Mouse (Mus musculus): ENCODE results near the gene Itih5.

The Itih5 gene

DNA sequence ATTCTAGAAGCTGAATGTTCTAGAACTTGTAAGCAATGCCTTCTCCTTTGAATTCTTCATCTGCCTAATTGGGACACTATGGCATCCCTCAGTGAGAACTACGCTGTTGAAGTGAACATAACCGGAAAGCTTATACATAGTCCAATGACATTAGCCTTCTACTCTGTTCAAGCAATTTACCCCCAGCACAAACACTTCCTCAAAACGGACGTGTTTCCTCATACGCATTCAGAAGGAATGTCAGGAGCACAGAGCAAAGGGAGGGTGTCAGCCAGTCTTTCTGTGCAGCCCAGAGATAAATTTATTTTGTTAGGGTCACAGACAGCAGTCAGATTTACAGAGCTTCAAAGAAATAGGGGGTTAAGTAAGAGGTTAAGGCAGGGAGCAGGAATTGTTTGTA lies 108.0 kb downstream of the Itih5 start:
- no peak for DNase-seq (ENCODE audit: inconsistent ontology term)

- DNase-seq (ENCODE audit: inconsistent ontology term) = no peak
Observed at GRCm38 (mm10) chr2:10262722-10263121, 109.4 kb downstream of the Itih5 start.

DNA sequence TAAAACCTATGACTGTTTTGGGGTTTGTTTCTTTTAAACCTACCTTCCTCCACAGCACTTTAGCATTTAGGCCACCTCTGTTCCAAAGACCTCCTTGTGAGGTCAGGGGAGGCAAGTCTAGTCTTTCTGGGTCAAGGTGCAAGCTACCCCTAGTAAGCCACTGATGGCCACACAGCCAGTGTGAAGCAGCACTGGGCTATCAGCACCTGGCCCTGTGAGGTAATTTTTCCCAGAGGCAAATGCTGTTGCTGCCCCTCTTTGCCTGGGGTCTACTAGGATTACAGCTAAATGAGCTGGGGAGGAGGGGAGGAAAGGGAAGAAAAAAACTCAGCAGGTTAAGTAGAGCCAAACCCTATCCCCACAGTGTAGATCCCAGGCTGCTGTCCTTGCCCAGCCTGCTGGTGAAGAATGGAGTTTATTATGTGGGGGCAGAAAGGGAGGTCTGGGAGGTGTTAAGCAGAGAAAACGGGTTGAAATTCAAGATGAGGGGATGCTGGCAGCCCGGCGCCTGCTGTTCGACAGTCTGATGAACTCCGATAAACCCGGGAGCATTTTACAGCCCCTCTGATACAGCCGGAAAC lies 110.6 kb downstream of the Itih5 start:
- no peak for DNase-seq (ENCODE audit: inconsistent ontology term)

- DNase-seq (ENCODE audit: inconsistent ontology term) = no peak
Observed at GRCm38 (mm10) chr2:10265881-10266280, 112.5 kb downstream of the Itih5 start.

DNA sequence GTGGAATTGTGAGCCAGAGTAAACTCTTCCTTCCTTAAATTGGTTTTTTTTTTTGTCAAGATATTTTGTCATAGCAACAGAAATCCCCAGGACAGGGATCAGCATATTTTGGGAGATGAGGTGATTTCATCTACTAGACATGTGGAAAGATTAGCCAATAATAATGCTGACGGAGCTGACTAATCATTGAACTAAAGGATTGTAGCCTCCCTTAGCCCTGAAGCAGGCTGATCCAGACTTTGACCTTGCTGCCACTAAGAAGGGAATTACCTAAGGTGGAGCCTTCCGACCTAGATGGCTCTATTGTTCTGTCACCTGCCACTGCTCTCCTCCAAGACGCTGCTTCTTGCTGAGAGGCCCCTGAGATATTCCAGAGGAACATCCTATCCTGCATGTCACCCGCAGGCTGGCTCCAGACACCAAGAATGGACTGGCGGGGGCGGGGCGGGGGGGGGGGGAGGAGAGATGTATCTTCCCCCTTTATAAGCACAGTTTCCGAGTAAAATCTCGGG lies 119.3 kb downstream of the Itih5 start:
- no peak for DNase-seq (ENCODE audit: inconsistent ontology term)

GRCm38 (mm10) chr2:10273541-10274050 lies 120.2 kb downstream of the Itih5 start:
- peak; percentile 65 for DNase-seq (ENCODE audit: inconsistent ontology term)

GRCm38 (mm10) chr2:10276194-10276593 lies 122.8 kb downstream of the Itih5 start:
- no peak for DNase-seq (ENCODE audit: inconsistent ontology term)

DNA sequence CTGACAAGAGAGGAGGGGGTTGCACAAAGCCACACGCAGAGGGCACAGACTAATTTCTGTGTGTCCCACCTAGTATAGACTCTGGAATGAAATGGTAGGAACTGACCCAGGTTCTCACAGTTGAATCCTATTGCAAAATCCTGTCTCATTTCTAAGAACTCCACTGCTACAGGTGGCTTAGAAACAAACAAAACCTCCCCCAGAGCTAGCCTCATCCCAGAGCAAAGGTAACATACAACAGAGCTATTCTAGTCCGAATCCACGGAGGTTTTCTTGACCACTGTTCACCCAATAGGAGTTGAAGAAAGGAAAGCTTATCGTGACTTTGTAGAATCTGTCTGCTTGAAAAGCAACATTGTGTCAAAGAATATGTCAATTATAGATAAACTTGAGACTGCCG lies 130.3 kb downstream of the Itih5 start:
- no peak for DNase-seq (ENCODE audit: inconsistent ontology term)

- DNase-seq (ENCODE audit: inconsistent ontology term) = peak; percentile 79
Observed at GRCm38 (mm10) chr2:10284636-10285270, 131.4 kb downstream of the Itih5 start.

DNA sequence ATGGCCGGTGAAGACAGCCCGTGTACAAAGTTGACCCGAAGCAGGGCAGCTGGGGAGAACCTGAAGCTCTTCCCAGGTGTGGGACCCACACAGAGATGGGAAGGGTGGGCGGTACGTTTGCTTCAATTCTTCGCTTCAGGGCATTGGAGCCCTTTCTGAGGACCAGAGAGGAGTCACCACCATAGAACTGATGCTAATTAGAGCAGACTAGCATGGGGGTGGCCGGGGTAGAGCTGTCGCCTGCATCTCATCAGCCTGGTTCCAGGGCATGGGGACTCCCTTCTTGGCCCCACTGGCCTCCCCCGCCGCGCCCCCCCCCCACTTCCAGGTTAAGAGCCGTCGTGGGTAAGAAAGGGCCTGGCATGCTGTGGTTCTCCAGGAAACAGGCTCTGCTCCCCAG lies 132.6 kb downstream of the Itih5 start:
- no peak for DNase-seq (ENCODE audit: inconsistent ontology term)

DNA sequence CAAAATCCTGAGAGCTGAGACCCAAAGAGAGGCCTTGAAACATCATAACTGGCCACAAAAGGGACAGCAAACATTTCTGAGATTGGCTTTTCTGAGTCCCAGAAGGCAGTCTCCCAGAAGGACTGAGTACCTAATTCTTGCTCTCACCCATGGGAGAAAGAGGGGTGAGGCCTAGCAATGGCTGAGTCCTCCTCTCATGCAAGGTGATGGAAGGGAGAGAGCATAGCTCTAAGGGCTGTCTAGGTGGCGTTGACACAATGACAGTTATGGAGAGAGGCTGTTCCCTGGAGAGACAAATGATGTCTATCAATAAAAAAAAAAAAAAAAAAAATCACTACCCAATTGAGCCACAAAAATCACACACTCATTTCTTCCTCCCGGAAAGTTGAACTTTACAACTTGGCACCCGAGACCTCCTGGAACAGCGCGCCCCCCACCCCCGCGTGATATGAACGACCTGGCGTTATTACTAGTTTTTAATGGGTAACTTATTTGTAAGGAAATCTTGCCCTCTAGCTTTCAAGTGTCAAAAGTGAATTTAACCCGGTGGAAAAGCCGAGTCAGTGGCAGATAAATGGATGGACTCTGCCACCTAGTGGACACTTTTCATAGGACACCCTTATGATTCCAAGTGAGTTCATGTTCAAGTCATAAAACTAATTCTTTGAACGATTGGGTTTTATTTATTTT lies 134.9 kb downstream of the Itih5 start:
- DNase-seq (ENCODE audit: inconsistent ontology term) = peak; percentile 60

DNA sequence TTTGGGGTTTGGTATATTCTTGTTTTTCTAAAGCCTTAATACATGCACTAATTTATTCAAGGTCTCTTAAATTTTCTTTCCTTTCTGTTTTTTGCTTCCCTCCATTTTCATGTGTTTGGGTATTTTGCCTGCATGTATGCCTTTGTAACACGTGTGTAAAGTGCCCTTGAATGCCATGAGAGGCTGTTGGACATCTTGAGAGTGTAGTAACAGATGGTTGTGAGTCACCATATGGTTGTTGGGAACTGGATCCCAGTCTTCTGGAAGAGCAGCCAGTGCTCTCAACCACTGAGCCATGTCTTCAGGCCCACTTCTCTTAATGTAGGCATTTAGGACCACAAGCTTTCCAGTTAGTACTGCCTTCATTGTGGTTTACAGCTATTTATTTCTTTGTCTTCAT lies 135.5 kb downstream of the Itih5 start:
- no peak for DNase-seq (ENCODE audit: inconsistent ontology term)

GRCm38 (mm10) chr2:10290115-10290514 lies 136.7 kb downstream of the Itih5 start:
- DNase-seq (ENCODE audit: inconsistent ontology term) = no peak

- no peak for DNase-seq (ENCODE audit: inconsistent ontology term)
Observed at GRCm38 (mm10) chr2:10293556-10294206, 140.3 kb downstream of the Itih5 start.

GRCm38 (mm10) chr2:10295908-10296307 lies 142.5 kb downstream of the Itih5 start:
- DNase-seq (ENCODE audit: inconsistent ontology term) = no peak

DNA sequence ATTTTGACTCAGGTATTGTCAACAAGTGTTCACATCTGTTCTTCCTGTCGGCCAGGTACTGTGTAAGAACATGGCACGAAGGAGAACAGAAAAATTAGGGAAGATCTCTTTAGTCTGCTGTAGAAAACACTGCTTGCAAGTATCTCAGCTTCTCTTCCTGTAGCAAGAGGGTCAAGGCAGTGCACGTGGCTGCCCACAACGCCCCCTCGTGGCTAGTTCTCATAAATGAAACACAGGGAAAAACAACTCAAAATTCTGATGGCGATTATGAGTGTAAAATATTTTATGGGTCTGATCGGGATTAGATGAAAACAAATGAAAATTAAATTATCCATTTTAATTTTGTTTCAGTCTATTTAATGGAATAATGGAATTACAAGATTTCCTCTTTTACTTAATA lies 146.9 kb downstream of the Itih5 start:
- DNase-seq (ENCODE audit: inconsistent ontology term) = no peak

GRCm38 (mm10) chr2:10300771-10301170 lies 147.4 kb downstream of the Itih5 start:
- DNase-seq (ENCODE audit: inconsistent ontology term) = no peak

DNA sequence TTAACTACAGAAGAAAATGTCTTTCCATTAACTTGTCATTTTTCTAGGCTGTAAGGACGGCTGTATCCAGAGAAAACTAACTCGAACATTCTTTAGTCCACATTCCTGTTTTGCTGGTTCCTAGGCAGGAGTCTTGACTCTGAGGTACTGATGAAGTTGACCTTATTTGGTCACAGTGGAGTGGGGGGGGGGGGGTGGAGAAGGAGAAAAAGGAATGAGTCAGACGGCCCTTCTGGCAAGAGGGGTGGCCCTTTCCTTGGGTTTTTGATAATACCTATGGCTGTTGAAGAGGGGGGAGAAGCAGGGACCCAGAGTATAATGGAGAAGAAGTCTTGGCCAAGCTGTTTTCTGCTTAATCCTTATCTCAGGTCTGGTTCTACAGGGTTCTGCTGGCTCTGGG lies 148.0 kb downstream of the Itih5 start:
- no peak for DNase-seq (ENCODE audit: inconsistent ontology term)

GRCm38 (mm10) chr2:10301997-10302396 lies 148.6 kb downstream of the Itih5 start:
- no peak for DNase-seq (ENCODE audit: inconsistent ontology term)

GRCm38 (mm10) chr2:10304911-10305310 lies 151.5 kb downstream of the Itih5 start:
- DNase-seq (ENCODE audit: inconsistent ontology term) = no peak
